Mouse (Mus musculus) heart, postnatal 0 days (tissue): ENCODE data around the gene Gbp8. TPM values are rescaled to one million over a fixed set of nuclear protein-coding genes. Genes with fewer than 3 reads are reported as not detected.

Experiments
- ATAC-seq: fragments of 200-750 bp; cut with Nextera tagmentation; 2 replicates; pipeline ENCODE4 v1.8.0; 2017; ENCODE audit warnings: low read depth, moderate number of reproducible peaks, moderate library complexity; ENCODE audit not compliant: insufficient read depth
- DNase-seq: peaks from one replicate; pipeline ENCODE4 v3.0.0-alpha.2; 2016; ENCODE audit warnings: low spot score
- H3K27ac ChIP-seq: fragments of 300-500 bp; sonication (generic); 2 replicates; pipeline ENCODE4 v1.5.1; 2014; ENCODE audit warnings: low read depth, mild to moderate bottlenecking
- H3K27me3 ChIP-seq: fragments of 300-500 bp; sonication (generic); 2 replicates; pipeline ENCODE4 v1.6.1; 2014; ENCODE audit warnings: low read length, mixed read lengths; ENCODE audit not compliant: control insufficient read depth, insufficient read depth
- H3K36me3 ChIP-seq: fragments of 300-500 bp; sonication (generic); replicated peaks from 2 replicates; pipeline ENCODE4 v1.6.1; 2014; ENCODE audit warnings: low read length, mixed read lengths; ENCODE audit not compliant: control insufficient read depth, insufficient read depth
- H3K4me1 ChIP-seq: fragments of 300-500 bp; sonication (generic); 2 replicates; pipeline ENCODE4 v1.6.1; 2014; ENCODE audit warnings: antibody characterized with exemption; ENCODE audit not compliant: control insufficient read depth, insufficient read depth
- H3K4me2 ChIP-seq: fragments of 300-500 bp; sonication (generic); 2 replicates; pipeline ENCODE4 v1.6.1; 2014; ENCODE audit warnings: low read depth, mild to moderate bottlenecking, low read length, moderate library complexity
- H3K4me3 ChIP-seq: fragments of 300-500 bp; sonication (generic); 2 replicates; pipeline ENCODE4 v1.5.1; 2014; ENCODE audit warnings: low read depth, low read length
- H3K9ac ChIP-seq: fragments of 300-500 bp; sonication (generic); replicated peaks from 2 replicates; pipeline ENCODE4 v1.6.1; 2014; ENCODE audit warnings: low read depth, low read length, mixed read lengths
- H3K9me3 ChIP-seq: fragments of 300-500 bp; sonication (generic); replicated peaks from 2 replicates; pipeline ENCODE4 v1.6.1; 2016; ENCODE audit warnings: low read length; ENCODE audit not compliant: control insufficient read depth
- CTCF ChIP-seq: IDR thresholded peaks from 2 replicates; pipeline ENCODE4 v1.5.1; 2016; ENCODE audit warnings: antibody characterized with exemption, control low read depth, low read depth
- EP300 ChIP-seq: IDR thresholded peaks from 2 replicates; pipeline ENCODE4 v1.6.1; 2016; ENCODE audit warnings: antibody characterized with exemption, low read depth
- WGBS: fragments of 180-500 bp; shearing (Covaris S2); extraction: QIAGEN DNeasy Blood & Tissue Kit; methylation state at CpG from one replicate; pipeline ENCODE4 v1.1.7; 2014; 5-methylcytosine and 5-hydroxymethylcytosine counted together
- polyA plus RNA-seq: library from polyadenylated mRNA; unstranded; fragments of >200 nt; fragmentation: Nextera tagmentation; extraction: Ambion mirVana; gene quantifications from 2 replicates; pipeline ENCODE4 v1.2.1, GENCODE M21; 2015
- total RNA-seq: library from RNA; depleted of rRNA; stranded (reverse); fragments of >200 nt; gene quantifications from 2 replicates; pipeline ENCODE4 v1.2.3, GENCODE M21; 2014; ENCODE audit warnings: low replicate concordance

Gbp8 gene
- total and polyA plus RNA-seq, 2 experiments from 2014 or later: 0.45 TPM; not detected in 1

DNA sequence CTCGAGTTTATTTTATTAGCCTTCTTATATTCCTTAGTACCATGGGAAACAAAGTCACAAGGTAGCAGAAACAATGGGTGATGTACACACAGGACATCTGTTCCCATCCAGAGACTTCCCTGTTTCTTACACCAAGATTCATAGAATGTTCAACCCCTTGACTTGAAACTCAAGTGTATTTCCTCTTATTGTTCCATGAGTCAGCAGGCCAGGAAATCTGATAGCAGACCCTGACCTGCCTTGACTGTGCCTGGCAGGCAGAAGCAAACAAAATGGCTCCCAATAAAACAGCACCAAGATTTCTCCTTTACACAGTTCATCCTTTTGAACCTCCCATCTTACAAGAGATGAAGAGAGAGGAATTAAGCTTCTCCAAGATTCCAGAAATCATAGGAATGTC, 126.8 kb downstream of the Gbp8 start:
- no peaks in the 10 kb centered on the region for H3K36me3 ChIP-seq
- 63% methylated on average over 1 of the region's 1 CpGs for WGBS
- no peak for ATAC-seq

GRCm38 (mm10) chr5:105011570-105011969, 127.8 kb downstream of the Gbp8 start:
- H3K9ac ChIP-seq: no peak overlapping the region
- no peak overlapping the region for H3K4me2 ChIP-seq
- ATAC-seq: no peak
- H3K27me3 ChIP-seq: no peaks in the 10 kb centered on the region
- 73% methylated on average over 4 of the region's 4 CpGs for WGBS
- DNase-seq: no peak
- H3K4me3 ChIP-seq: no peak overlapping the region
- H3K4me1 ChIP-seq: no peaks in the 10 kb centered on the region
- H3K9me3 ChIP-seq: no peaks in the 10 kb centered on the region
- TF ChIP-seq EP300 (no peak), CTCF (no peak)
- no peak overlapping the region for H3K27ac ChIP-seq
- H3K36me3 ChIP-seq: no peaks in the 10 kb centered on the region

More for the DNA sequence above, 126.8 kb downstream of the Gbp8 start:
- no peak overlapping the region for H3K27ac ChIP-seq
- no peaks in the 10 kb centered on the region for H3K27me3 ChIP-seq
- no peak overlapping the region for H3K9ac ChIP-seq
- TF ChIP-seq CTCF (no peak), EP300 (no peak)
- DNase-seq: no peak
- H3K4me1 ChIP-seq: no peaks in the 10 kb centered on the region
- H3K9me3 ChIP-seq: no peaks in the 10 kb centered on the region
- H3K4me3 ChIP-seq: no peak overlapping the region
- H3K4me2 ChIP-seq: no peak overlapping the region

- H3K27ac ChIP-seq: no peak overlapping the region
- no peaks in the 10 kb centered on the region for H3K36me3 ChIP-seq
- no peak overlapping the region for H3K4me2 ChIP-seq
- no peaks in the 10 kb centered on the region for H3K9me3 ChIP-seq
- no peak for ATAC-seq
- H3K9ac ChIP-seq: no peak overlapping the region
- DNase-seq: no peak
- H3K27me3 ChIP-seq: no peaks in the 10 kb centered on the region
- no peak overlapping the region for H3K4me3 ChIP-seq
- TF ChIP-seq CTCF: no peak
- TF ChIP-seq EP300: no peak
- no peaks in the 10 kb centered on the region for H3K4me1 ChIP-seq
Observed at GRCm38 (mm10) chr5:105010376-105010775, 129.0 kb downstream of the Gbp8 start.

DNA sequence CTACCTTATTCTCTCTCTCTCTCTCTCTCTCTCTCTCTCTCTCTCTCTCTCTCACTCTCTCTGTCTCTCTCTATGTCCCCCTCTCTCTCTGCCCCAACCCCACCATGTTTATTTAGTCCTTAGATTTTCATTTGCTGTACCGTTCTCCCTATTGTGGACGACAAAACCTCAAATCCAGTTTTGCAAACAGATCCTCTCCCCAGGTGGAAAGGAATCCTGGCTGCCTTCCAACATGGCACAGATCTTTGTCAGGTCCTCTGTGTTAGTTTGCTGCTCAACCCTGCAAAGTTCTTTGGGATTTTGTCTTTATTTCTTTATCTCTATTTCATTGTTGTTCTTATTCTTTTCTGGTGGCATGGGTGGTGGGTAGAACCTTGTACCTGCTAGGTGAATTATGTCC, 149.9 kb downstream of the Gbp8 start:
- no peak overlapping the region for H3K4me3 ChIP-seq

DNA sequence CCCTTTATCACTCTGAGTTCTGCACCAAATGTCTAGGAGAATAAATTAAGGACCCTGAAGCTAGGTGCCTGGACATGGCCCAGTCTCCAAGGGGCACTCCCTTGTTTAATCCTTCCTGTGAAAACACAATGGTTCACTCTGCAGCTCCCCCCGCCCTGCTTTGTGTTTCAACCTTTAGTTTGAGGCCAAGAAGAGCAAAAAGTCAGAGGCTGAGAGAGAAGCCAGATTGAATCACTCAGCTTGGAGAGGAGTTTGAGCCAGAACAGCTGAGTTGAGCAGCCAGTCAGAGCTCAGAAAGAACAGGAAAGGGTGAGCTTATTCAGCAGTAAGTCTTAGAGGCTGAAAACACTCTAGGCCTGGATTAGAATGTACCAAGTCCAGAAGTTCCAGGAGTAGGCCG, 151.3 kb downstream of the Gbp8 start:
- Histone ChIP-seq H3K9ac (no peak overlapping the region), H3K36me3 (no peaks in the 10 kb centered on the region), H3K27me3 (no peaks in the 10 kb centered on the region), H3K4me2 (no peak overlapping the region), H3K27ac (0 out of 2 replicates have a peak overlapping the region, but pooled peaks have one; percentile 3), H3K4me3 (no peak overlapping the region), H3K4me1 (no peaks in the 10 kb centered on the region), H3K9me3 (no peaks in the 10 kb centered on the region)
- DNase-seq (peak; percentile 21), ATAC-seq (peak; percentile 17; the same call in 1 of the 2 replicates)
- TF ChIP-seq CTCF (no peak), EP300 (no peak)
- 52% methylated on average over 2 of the region's 2 CpGs for whole genome bisulfite sequencing

More for the DNA sequence above, 149.9 kb downstream of the Gbp8 start:
- DNase-seq (no peak), ATAC-seq (no peak)
- H3K9ac ChIP-seq: no peak overlapping the region
- TF ChIP-seq CTCF (no peak), EP300 (no peak)
- WGBS: 71% methylated on average over 2 of the region's 2 CpGs
- no peaks in the 10 kb centered on the region for H3K27me3 ChIP-seq
- no peaks in the 10 kb centered on the region for H3K9me3 ChIP-seq
- H3K36me3 ChIP-seq: no peaks in the 10 kb centered on the region
- no peak overlapping the region for H3K27ac ChIP-seq
- H3K4me1 ChIP-seq: no peaks in the 10 kb centered on the region
- H3K4me2 ChIP-seq: no peak overlapping the region

GRCm38 (mm10) chr5:104986706-104987105, 152.6 kb downstream of the Gbp8 start:
- H3K4me1 ChIP-seq: no peaks in the 10 kb centered on the region
- no peaks in the 10 kb centered on the region for H3K9me3 ChIP-seq
- no peak overlapping the region for H3K9ac ChIP-seq
- DNase-seq (peak; percentile 64), ATAC-seq (no peak)
- no peak overlapping the region for H3K4me3 ChIP-seq
- H3K4me2 ChIP-seq: no peak overlapping the region
- no peaks in the 10 kb centered on the region for H3K36me3 ChIP-seq
- 26% methylated on average over 1 of the region's 1 CpGs for WGBS
- TF ChIP-seq EP300 (no peak), CTCF (peak; percentile 55)
- H3K27me3 ChIP-seq: no peaks in the 10 kb centered on the region
- no peak overlapping the region for H3K27ac ChIP-seq
